Mouse (Mus musculus) forebrain, postnatal 0 days (tissue): ENCODE data around the gene Nhsl1. TPM values are rescaled to one million over a fixed set of nuclear protein-coding genes. Genes with fewer than 3 reads are reported as not detected.

Source experiments
- ATAC-seq: fragments of 200-750 bp; cut with Nextera tagmentation; 2 replicates; pipeline ENCODE4 v1.8.0; 2017; ENCODE audit warnings: mild to moderate bottlenecking, moderate library complexity
- DNase-seq: peaks from one replicate; pipeline ENCODE4 v3.0.0-alpha.2; 2015
- H3K27ac ChIP-seq: fragments of 300-500 bp; sonication (generic); 2 replicates; pipeline ENCODE4 v1.5.1; 2014; ENCODE audit warnings: low read depth, mild to moderate bottlenecking, antibody characterized with exemption, low read length, moderate library complexity, mixed read lengths
- H3K27me3 ChIP-seq: fragments of 300-500 bp; sonication (generic); 2 replicates; pipeline ENCODE4 v1.6.1; 2014; ENCODE audit warnings: mild to moderate bottlenecking, low read length, mixed read lengths; ENCODE audit not compliant: insufficient read depth
- H3K36me3 ChIP-seq: fragments of 300-500 bp; sonication (generic); 2 replicates; pipeline ENCODE4 v1.6.1; 2014; ENCODE audit warnings: mild to moderate bottlenecking, moderate library complexity; ENCODE audit not compliant: insufficient read depth
- H3K4me1 ChIP-seq: fragments of 300-500 bp; sonication (generic); 2 replicates; pipeline ENCODE4 v1.6.1; 2014; ENCODE audit warnings: antibody characterized with exemption; ENCODE audit not compliant: insufficient read depth
- H3K4me2 ChIP-seq: fragments of 300-500 bp; sonication (generic); 2 replicates; pipeline ENCODE4 v1.6.1; 2014; ENCODE audit warnings: low read depth, mild to moderate bottlenecking, moderate library complexity
- H3K4me3 ChIP-seq: fragments of 300-500 bp; sonication (generic); 2 replicates; pipeline ENCODE4 v1.5.1; 2014; ENCODE audit warnings: low read depth, low read length, mixed read lengths
- H3K9ac ChIP-seq: fragments of 300-500 bp; sonication (generic); 2 replicates; pipeline ENCODE4 v1.6.1; 2014; ENCODE audit warnings: mild to moderate bottlenecking
- H3K9me3 ChIP-seq: fragments of 300-500 bp; sonication (generic); 2 replicates; pipeline ENCODE4 v1.6.1; 2016; ENCODE audit warnings: low read length
- CTCF ChIP-seq: sonication (generic); IDR thresholded peaks from 2 replicates; pipeline ENCODE4 v1.5.1; 2016; ENCODE audit warnings: antibody characterized with exemption, control low read depth, low read depth
- WGBS: fragments of 180-500 bp; shearing (Covaris S2); extraction: QIAGEN DNeasy Blood & Tissue Kit; methylation state at CpG from one replicate; pipeline ENCODE4 v1.1.7; 2014; 5-methylcytosine and 5-hydroxymethylcytosine counted together
- polyA plus RNA-seq: library from polyadenylated mRNA; unstranded; fragments of >200 nt; fragmentation: Nextera tagmentation; extraction: Ambion mirVana; gene quantifications from 2 replicates; pipeline ENCODE4 v1.2.1, GENCODE M21; 2015
- total RNA-seq: library from RNA; depleted of rRNA; stranded (reverse); fragments of >200 nt; gene quantifications from 2 replicates; pipeline ENCODE4 v1.2.3, GENCODE M21; 2014; rRNA removed

Gene Nhsl1
- total RNA-seq: 12.2 and 22.0 TPM in 2 replicates
- 8.0 and 8.9 TPM in 2 replicates for polyA plus RNA-seq

DNA sequence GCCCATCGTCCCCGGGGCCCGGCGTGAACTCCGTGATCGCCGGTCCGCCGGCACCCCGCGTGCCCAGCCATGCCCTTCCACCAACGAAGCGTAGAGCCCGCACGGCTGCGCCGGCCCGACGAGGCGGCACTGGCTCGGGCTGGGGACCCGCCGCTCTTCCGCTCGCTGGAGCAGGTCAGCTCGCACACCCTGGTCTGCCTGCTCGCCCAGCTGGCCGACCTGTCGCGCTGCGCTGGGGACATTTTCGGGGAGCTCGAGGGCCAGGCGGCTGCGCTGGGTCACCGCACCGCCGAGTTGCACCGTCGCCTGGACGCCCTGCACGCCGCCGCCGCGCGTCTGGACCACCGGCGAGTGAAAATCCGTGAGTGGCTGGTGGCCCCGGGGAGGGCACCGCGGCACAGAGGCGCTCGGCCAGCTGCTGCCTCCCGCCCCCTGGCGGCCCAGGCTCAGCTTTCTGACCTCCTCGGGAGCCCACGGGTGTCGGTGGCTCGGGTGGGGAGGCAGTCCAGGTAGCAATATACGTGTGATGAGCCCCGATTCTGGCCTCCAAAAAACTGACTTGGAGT lies at the start of gene Nhsl1:
Gene Nhsl1, plus strand, starts transcription at position 70 of the 566 bp plus-strand sequence.
- peak within 1 kb of the TSS; percentile 52 for H3K9ac ChIP-seq
- H3K27ac ChIP-seq: no peak within 1 kb of the TSS
- under 1% methylated on average over 58 of the region's 63 CpGs for WGBS
- H3K4me3 ChIP-seq: peak within 1 kb of the TSS; percentile 60
- H3K9me3 ChIP-seq: no peaks in the 10 kb centered on the region
- DNase-seq (peak; percentile 46), ATAC-seq (peak; percentile 73)
- H3K36me3 ChIP-seq: no peaks in the 10 kb centered on the region
- peak; percentile 52 for TF ChIP-seq CTCF
- peak within 1 kb of the TSS; percentile 99 for H3K4me2 ChIP-seq
- no peaks in the 10 kb centered on the region for H3K4me1 ChIP-seq
- peaks cover 10% of the 10 kb centered on the region; the same call in 1 of the 2 replicates for H3K27me3 ChIP-seq

DNA sequence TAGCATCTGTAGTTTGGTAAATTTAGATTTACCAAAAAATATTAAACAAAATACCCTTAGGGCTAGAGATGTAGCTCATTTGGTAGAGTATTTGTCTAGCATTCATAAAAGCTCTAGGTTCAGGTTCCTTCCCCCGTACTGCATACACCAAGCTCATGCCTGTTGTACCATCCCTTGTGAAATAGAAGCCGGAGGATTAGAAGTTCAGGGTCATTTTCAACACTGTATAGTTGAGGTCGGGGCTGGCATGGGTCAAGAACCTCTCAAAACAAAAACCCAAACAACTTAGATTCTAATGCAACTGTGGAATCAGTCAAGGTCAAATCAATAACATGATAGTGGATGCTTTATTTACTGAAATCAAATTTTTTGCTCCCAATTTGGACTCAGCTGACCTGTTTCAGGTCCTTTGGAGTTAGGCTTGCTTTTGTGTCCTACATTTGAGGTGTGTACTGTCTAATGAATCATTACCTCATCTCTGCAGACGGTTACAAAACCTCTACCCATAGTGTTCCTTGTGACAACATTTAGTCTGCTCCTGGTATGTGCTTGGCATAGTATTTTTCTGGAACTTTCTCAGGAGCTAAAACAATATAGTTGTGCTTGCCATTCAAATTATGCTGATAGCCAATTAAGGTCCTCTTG lies 42.6 kb upstream of the Nhsl1 start:
- DNase-seq: no peak
- Histone ChIP-seq H3K27me3 (no peaks in the 10 kb centered on the region), H3K9me3 (0 out of 2 replicates have a peak, but pooled peaks cover 5% of the 10 kb centered on the region), H3K9ac (no peak overlapping the region), H3K4me3 (no peak overlapping the region), H3K4me2 (no peak overlapping the region), H3K4me1 (no peaks in the 10 kb centered on the region), H3K27ac (no peak overlapping the region), H3K36me3 (no peaks in the 10 kb centered on the region)
- 73% methylated on average over 4 of the region's 4 CpGs for WGBS
- no peak for TF ChIP-seq CTCF
- ATAC-seq: no peak

DNA sequence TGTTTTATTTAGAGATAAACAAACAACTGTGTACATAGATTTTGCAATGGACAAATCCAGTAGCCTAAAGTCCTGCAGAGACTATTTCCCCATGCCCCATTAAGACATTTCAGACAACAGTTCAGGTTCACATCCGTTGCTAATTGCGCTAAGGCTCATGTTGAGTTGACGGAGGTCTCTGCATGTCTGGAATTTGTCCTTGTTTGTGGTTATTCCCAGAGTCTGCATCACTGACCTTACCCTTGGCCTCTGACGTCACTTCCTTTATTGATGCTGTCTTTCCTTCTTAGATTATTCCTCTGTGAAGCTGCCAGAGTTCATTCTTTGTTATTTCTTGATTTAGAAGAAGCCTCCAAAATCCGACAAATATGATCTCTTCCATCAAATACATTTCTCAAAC lies 34.8 kb upstream of the Nhsl1 start:
- TF ChIP-seq CTCF: no peak
- H3K9me3 ChIP-seq: no peaks in the 10 kb centered on the region
- no peaks in the 10 kb centered on the region for H3K4me1 ChIP-seq
- DNase-seq (no peak), ATAC-seq (no peak)
- no peak overlapping the region for H3K4me3 ChIP-seq
- no peak overlapping the region for H3K27ac ChIP-seq
- WGBS: 93% methylated on average over 5 of the region's 5 CpGs
- no peaks in the 10 kb centered on the region for H3K27me3 ChIP-seq
- no peak overlapping the region for H3K9ac ChIP-seq
- no peaks in the 10 kb centered on the region for H3K36me3 ChIP-seq
- H3K4me2 ChIP-seq: no peak overlapping the region

DNA sequence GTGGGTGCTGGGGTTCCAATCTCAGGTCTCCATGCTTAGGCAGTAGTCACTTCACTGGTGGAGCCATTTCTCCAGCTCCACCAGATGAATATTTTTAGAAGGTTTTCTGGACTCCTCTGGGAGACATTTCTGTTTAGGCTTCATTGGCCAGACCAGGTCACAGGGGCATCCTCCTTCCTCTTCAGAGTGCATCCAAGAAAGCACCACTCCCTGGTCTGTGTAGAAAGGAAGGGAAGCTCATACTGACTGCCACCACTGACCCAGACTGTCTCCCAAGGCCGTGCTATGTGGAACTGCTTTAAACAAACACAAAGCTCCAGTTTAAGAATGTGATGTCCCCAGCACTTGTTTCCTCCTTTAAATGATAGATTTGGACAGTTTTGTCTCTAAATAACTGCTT lies 29.3 kb upstream of the Nhsl1 start:
- no peaks in the 10 kb centered on the region for H3K4me1 ChIP-seq
- H3K27ac ChIP-seq: no peak overlapping the region
- H3K27me3 ChIP-seq: no peaks in the 10 kb centered on the region
- WGBS: 79% methylated on average over 1 of the region's 1 CpGs
- no peak overlapping the region for H3K4me2 ChIP-seq
- H3K9ac ChIP-seq: no peak overlapping the region
- DNase-seq (no peak), ATAC-seq (no peak)
- H3K9me3 ChIP-seq: no peaks in the 10 kb centered on the region
- H3K4me3 ChIP-seq: no peak overlapping the region
- no peak for TF ChIP-seq CTCF
- H3K36me3 ChIP-seq: no peaks in the 10 kb centered on the region

DNA sequence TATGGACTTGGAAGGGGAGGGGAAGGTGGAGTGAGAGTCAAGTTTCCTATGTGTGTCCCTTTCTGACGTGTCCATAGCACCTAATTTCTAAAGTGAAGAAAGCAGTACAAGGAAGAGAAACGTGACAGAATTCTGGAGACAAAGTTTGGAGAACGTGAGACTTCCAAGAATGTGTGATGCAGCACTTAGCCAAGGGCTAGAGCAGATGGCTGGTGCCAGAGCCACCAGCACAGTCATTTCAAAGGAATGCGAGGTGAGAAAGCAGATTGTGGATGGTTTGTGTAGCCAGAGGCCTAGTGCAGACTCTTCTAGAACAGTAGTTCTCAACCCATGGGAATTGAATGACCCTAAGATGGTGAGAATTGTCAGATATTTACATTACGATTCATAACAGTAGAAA lies 13.7 kb upstream of the Nhsl1 start:
- TF ChIP-seq CTCF: no peak
- Histone ChIP-seq H3K4me3 (no peak overlapping the region), H3K4me2 (no peak overlapping the region), H3K9me3 (no peaks in the 10 kb centered on the region), H3K36me3 (no peaks in the 10 kb centered on the region), H3K9ac (no peak overlapping the region), H3K27ac (no peak overlapping the region), H3K4me1 (no peaks in the 10 kb centered on the region), H3K27me3 (no peaks in the 10 kb centered on the region)
- no peak for DNase-seq
- WGBS: 78% methylated on average over 5 of the region's 5 CpGs
- no peak for ATAC-seq

DNA sequence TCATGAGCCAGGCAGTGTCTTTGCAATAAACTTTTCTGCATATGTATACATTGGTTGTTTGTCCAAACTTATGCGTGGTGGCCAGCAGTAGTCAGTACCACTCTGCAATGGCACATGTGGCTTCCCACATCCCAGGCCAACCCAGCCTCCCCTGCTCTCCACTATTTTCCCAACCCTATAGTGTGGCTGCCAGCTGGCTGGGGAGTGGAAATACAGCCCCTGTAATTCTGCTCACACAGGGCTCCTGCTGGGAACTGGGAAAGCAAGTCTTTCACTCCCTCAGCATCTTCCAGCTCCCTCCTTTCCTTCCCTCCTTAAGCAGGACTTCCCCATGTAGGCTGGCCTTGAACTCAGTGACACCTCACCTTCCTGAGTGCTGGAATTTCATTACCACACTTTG lies 3.7 kb upstream of the Nhsl1 start:
- no peak overlapping the region for H3K27ac ChIP-seq
- DNase-seq (no peak), ATAC-seq (no peak)
- H3K27me3 ChIP-seq: peaks cover 10% of the 10 kb centered on the region; the same call in 1 of the 2 replicates
- 60% methylated on average over 1 of the region's 1 CpGs for WGBS
- H3K36me3 ChIP-seq: no peaks in the 10 kb centered on the region
- H3K4me3 ChIP-seq: no peak overlapping the region
- no peak overlapping the region for H3K9ac ChIP-seq
- H3K9me3 ChIP-seq: no peaks in the 10 kb centered on the region
- no peak for TF ChIP-seq CTCF
- H3K4me1 ChIP-seq: no peaks in the 10 kb centered on the region
- H3K4me2 ChIP-seq: no peak overlapping the region

DNA sequence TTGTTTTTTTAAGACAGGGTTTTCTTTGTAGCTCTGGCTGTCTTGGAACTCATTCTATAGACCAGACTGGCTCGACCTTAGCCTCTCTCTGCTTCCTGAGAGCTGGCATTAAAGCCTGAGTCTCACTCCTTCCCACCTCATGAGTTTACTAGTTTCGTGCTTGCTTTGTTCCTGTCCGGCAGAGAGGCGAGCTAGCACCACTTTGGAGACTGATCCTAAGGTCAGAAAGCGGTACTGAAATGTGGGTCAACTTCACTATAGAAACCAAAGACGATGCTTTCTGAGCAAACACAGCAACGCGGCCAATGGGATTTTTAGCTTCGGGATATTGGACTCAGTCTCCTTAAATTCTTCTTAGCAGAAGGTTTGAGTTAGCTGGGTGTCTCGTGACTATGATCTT lies 1.3 kb upstream of the Nhsl1 start:
- H3K9ac ChIP-seq: no peak overlapping the region
- H3K9me3 ChIP-seq: no peaks in the 10 kb centered on the region
- 48% methylated on average over 10 of the region's 10 CpGs for WGBS
- no peak for DNase-seq
- H3K4me2 ChIP-seq: no peak overlapping the region
- H3K4me3 ChIP-seq: no peak overlapping the region
- H3K27me3 ChIP-seq: peaks cover 10% of the 10 kb centered on the region; the same call in 1 of the 2 replicates
- no peaks in the 10 kb centered on the region for H3K4me1 ChIP-seq
- ATAC-seq: no peak
- no peaks in the 10 kb centered on the region for H3K36me3 ChIP-seq
- TF ChIP-seq CTCF: no peak
- H3K27ac ChIP-seq: no peak overlapping the region
